8 mouse cellular contexts compared by ENCODE assay signal in the genomic region with DNA sequence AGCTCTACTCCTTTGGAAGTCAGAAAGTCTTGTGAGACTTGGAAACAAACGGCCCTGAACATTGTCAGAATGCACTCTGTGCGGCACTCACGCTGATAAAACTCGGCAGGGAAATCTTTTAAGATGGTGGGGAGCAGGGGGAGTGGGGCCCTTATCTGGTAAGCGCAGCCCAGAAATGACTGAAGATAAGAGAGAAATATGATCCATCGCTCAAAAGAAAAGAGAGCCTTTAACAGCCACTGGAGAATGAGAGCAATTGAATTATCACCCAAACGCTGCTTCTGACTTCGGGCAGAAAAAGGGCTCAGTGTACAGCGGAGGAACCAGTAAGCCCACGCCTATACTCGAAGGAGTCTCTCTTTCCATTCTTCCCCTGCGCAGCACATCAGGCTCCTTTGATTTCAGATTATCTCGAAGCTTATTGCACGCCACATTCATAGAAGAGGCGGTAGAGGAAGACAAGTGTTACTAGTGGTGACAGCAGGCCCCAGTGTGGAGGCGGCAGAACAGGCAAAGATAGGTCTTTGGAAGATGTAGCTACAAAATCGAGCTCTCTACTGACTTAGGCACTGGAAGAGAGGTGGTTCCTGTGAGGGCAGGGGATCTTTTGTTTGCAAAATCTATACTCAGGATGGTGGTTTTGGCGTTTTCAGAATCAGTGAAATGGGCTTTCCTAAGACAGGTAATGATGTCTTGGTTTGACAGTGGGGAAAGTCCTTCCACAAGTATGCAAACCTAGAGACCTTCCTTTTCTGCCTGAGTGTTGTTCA.
DNase-seq lines count a peak whose midpoint lies in the region; ATAC-seq and TF ChIP-seq lines count a peak whose summit lies in the region.

No protein-coding gene starts in this region.

- H3K4me3 ChIP-seq in heart, embryonic 15.5 days: peak overlapping the region; percentile 24
- peak overlapping the region in 2 of 3 experiments; percentile 27 to 35 for H3K4me3 ChIP-seq in CH12.LX (replicated peaks in 1 of 3; ENCODE audit: low read depth in 2 of 3, low read length in 2 of 3, poor library complexity in 1 of 3)
- peak overlapping the region; percentile 5; the same call in 1 of the 2 replicates for H3K4me3 ChIP-seq in liver, embryonic 12.5 days

- in situ Hi-C loops in CH12.LX (cut with MboI; ENCODE audit: low pct_ligation_motif_present, low pct_unique_long_range_greater_than_20kb, low sequenced_read_pairs): no loop called here

- TF ChIP-seq RAD21 in CH12.LX (IDR thresholded peaks at IDR 0.05; ENCODE audit: low read depth, low read length): peak; percentile 4

- 12% methylated on average over 18 of the region's 18 CpGs for WGBS in heart, embryonic 15.5 days
- 12% methylated on average over 18 of the region's 18 CpGs for WGBS in liver, embryonic 12.5 days (ENCODE audit: insufficient replicate concordance)

- no peaks in the 10 kb centered on the region for H3K9me3 ChIP-seq in heart, embryonic 15.5 days (replicated peaks)
- H3K9me3 ChIP-seq in CH12.LX (replicated peaks; ENCODE audit: low read length): no peaks in the 10 kb centered on the region
- H3K9me3 ChIP-seq in liver, embryonic 12.5 days (replicated peaks): no peaks in the 10 kb centered on the region

- H3K27ac ChIP-seq in heart, embryonic 15.5 days: 0 out of 2 replicates have a peak overlapping the region, but pooled peaks have one; percentile 32
- peak overlapping the region; percentile 98 for H3K27ac ChIP-seq in CH12.LX (ENCODE audit: insufficient read depth, low read depth)
- H3K27ac ChIP-seq in liver, embryonic 12.5 days: peak overlapping the region; percentile 30; the same call in 1 of the 2 replicates

- dilution Hi-C loops in CH12.LX (cut with MboI; ENCODE audit: extremely low pct_ligation_motif_present, extremely low pct_unique_long_range_greater_than_20kb, low sequenced_read_pairs): no loop called here

- TF ChIP-seq CTCF in CH12.LX (conservative IDR thresholded peaks at IDR 0.05 in 1 of 2, IDR thresholded peaks at IDR 0.05 in 1 of 2; ENCODE audit: low read depth in 2 of 2, low read length in 2 of 2): no peak

- DNase-seq in heart, postnatal 36 days: no peak
- peak; percentile 78 for DNase-seq in CH12.LX (ENCODE audit: extremely low read depth)
- no peak for DNase-seq in cerebellum, postnatal 36 days
- DNase-seq in MN1 (ENCODE audit: low spot score): no peak
- no peak for DNase-seq in thymus, postnatal 10 days (ENCODE audit: low spot score in 2 of 2)

- 0 out of 2 replicates have a peak, but pooled peaks have one; percentile 22 for ATAC-seq in heart, embryonic 15.5 days (replicated peaks; ENCODE audit: insufficient number of reproducible peaks, insufficient read depth, low FRiP score, low read depth)
- ATAC-seq in hematopoietic stem cell, adult 5-6 weeks (replicated peaks in 1 of 2; ENCODE audit: insufficient read depth in 1 of 2, low FRiP score in 2 of 2, low TSS enrichment in 1 of 2, low read depth in 1 of 2, poor library complexity in 2 of 2, severe bottlenecking in 2 of 2): peak; percentile 44 to 54; a peak in 2 of 4 replicates
- ATAC-seq in liver, embryonic 12.5 days: peak; percentile 84

- H3K79me2 ChIP-seq in CH12.LX (replicated peaks; ENCODE audit: control insufficient read depth, extremely low read depth, insufficient read depth, poor library complexity, severe bottlenecking): no peaks in the 10 kb centered on the region

- H3K27me3 ChIP-seq in heart, embryonic 15.5 days: no peaks in the 10 kb centered on the region
- no peaks in the 10 kb centered on the region for H3K27me3 ChIP-seq in CH12.LX (replicated peaks)
- H3K27me3 ChIP-seq in liver, embryonic 12.5 days (replicated peaks): no peaks in the 10 kb centered on the region

- no peaks in the 10 kb centered on the region for H3K36me3 ChIP-seq in heart, embryonic 15.5 days
- H3K36me3 ChIP-seq in CH12.LX (replicated peaks in 1 of 2; ENCODE audit: control insufficient read depth in 1 of 2, insufficient read depth in 1 of 2, low read length in 1 of 2): no peaks in the 10 kb centered on the region
- H3K36me3 ChIP-seq in liver, embryonic 12.5 days: no peaks in the 10 kb centered on the region

- intact Hi-C loops in heart, postnatal 36 days (cut with DNase I): no loop called here

- peak; percentile 96 for TF ChIP-seq EP300 in CH12.LX (IDR thresholded peaks at IDR 0.05; ENCODE audit: low read length)

- H3K4me2 ChIP-seq in heart, embryonic 15.5 days: peak overlapping the region; percentile 48
- peak overlapping the region; percentile 88 for H3K4me2 ChIP-seq in CH12.LX (ENCODE audit: insufficient read depth, low read depth, poor library complexity, severe bottlenecking)
- H3K4me2 ChIP-seq in liver, embryonic 12.5 days: peak overlapping the region; percentile 56

- TF ChIP-seq POLR2A in CH12.LX (IDR thresholded peaks at IDR 0.05; ENCODE audit: low read depth, low read length): peak; percentile 53

- H3K4me1 ChIP-seq in heart, embryonic 15.5 days (replicated peaks): peaks cover 27% of the 10 kb centered on the region
- H3K4me1 ChIP-seq in CH12.LX (ENCODE audit: control insufficient read depth in 1 of 2, insufficient read depth in 2 of 2): peaks cover 29 to 66% of the 10 kb centered on the region in 2 experiments
- H3K4me1 ChIP-seq in liver, embryonic 12.5 days: peaks cover 27% of the 10 kb centered on the region

- H3K9ac ChIP-seq in heart, embryonic 15.5 days: no peak overlapping the region
- peak overlapping the region; percentile 68 for H3K9ac ChIP-seq in CH12.LX (ENCODE audit: insufficient read depth, low read depth)
- no peak overlapping the region; the same call in 1 of the 2 replicates for H3K9ac ChIP-seq in liver, embryonic 12.5 days

TF ChIP-seq in CH12.LX, 34 proteins besides CTCF, POLR2A, EP300 and RAD21:
- TF ChIP-seq KAT2A (IDR thresholded peaks at IDR 0.05; ENCODE audit: insufficient replicate concordance, low read length) (no peak), NELFE (IDR thresholded peaks at IDR 0.05; ENCODE audit: low read depth, low read length) (0 out of 2 replicates have a peak, but pooled peaks have one; percentile 34), UBTF (IDR thresholded peaks at IDR 0.05; ENCODE audit: low read depth, low read length) (no peak; the same call in 1 of the 2 replicates), JUND (conservative IDR thresholded peaks at IDR 0.05; ENCODE audit: low read depth, low read length) (peak; percentile 85), CHD2 (IDR thresholded peaks at IDR 0.05; ENCODE audit: low read length) (peak; percentile 81), MYC (IDR thresholded peaks at IDR 0.05; ENCODE audit: low read depth, low read length) (peak; percentile 37; the same call in 1 of the 2 replicates), ETS1 (conservative IDR thresholded peaks at IDR 0.05; ENCODE audit: low read depth, low read length) (peak; percentile 81), MXI1 (IDR thresholded peaks at IDR 0.05; ENCODE audit: low read depth, low read length) (peak; percentile 55), E2F4 (IDR thresholded peaks at IDR 0.05; ENCODE audit: insufficient replicate concordance, low read depth, low read length) (no peak), TBP (conservative IDR thresholded peaks at IDR 0.05; ENCODE audit: low read depth, low read length) (peak; percentile 47; the same call in 1 of the 2 replicates), IRF4 (IDR thresholded peaks at IDR 0.05; ENCODE audit: low read depth, low read length) (peak; percentile 99), JUN (IDR thresholded peaks at IDR 0.05; ENCODE audit: insufficient read depth, low read depth, low read length) (peak; percentile 84), MAFK (IDR thresholded peaks at IDR 0.05; ENCODE audit: insufficient replicate concordance, low read length) (peak; percentile 76), BHLHE40 (IDR thresholded peaks at IDR 0.05; ENCODE audit: low read depth, low read length) (peak; percentile 75), ZMIZ1 (IDR thresholded peaks at IDR 0.05; ENCODE audit: low read depth, low read length) (peak; percentile 27; the same call in 1 of the 2 replicates), CHD1 (IDR thresholded peaks at IDR 0.05; ENCODE audit: low read depth, low read length) (no peak), ELF1 (IDR thresholded peaks at IDR 0.05; ENCODE audit: low read depth, low read length) (0 out of 2 replicates have a peak, but pooled peaks have one; percentile 11), TCF12 (IDR thresholded peaks at IDR 0.05; ENCODE audit: low read depth, low read length) (peak; percentile 90), RCOR1 (conservative IDR thresholded peaks at IDR 0.05; ENCODE audit: low read depth, low read length) (peak; percentile 92), MAZ (IDR thresholded peaks at IDR 0.05; ENCODE audit: low read depth, low read length) (no peak; the same call in 1 of the 2 replicates), MEF2A (IDR thresholded peaks at IDR 0.05; ENCODE audit: borderline replicate concordance, low read depth, low read length) (peak; percentile 92), PAX5 (IDR thresholded peaks at IDR 0.05; ENCODE audit: low read length) (no peak), SIN3A (IDR thresholded peaks at IDR 0.05; ENCODE audit: low read length) (peak; percentile 67), SMC3 (IDR thresholded peaks at IDR 0.05; ENCODE audit: low read depth, low read length) (no peak)

Comparison
In these comparisons a context has a peak if more than half of its experiments do, and no peak if none do; other contexts are left out.
1. ATAC-seq: peak in every context shown above with its lines; median percentile 84 in liver, embryonic 12.5 days; 49 in hematopoietic stem cell, adult 5-6 weeks; 22 in heart, embryonic 15.5 days.
2. H3K27ac ChIP-seq: peak in every context shown above with its lines; median percentile 98 in CH12.LX; 32 in heart, embryonic 15.5 days; 30 in liver, embryonic 12.5 days.